Mouse (Mus musculus): ENCODE measurements around the gene Ssx9. TPM values are rescaled to one million over a fixed set of nuclear protein-coding genes. Genes with fewer than 3 reads are reported as not detected.
"Not testable (repeated sequence)": the region's sequence is repeated elsewhere in the genome, so short reads cannot be mapped to it uniquely, and the experiment has no call there.

Gene Ssx9
- not detected in 2 replicates for polyA plus RNA-seq (2014; fragmentation: Nextera tagmentation; extraction: Ambion mirVana)

DNA sequence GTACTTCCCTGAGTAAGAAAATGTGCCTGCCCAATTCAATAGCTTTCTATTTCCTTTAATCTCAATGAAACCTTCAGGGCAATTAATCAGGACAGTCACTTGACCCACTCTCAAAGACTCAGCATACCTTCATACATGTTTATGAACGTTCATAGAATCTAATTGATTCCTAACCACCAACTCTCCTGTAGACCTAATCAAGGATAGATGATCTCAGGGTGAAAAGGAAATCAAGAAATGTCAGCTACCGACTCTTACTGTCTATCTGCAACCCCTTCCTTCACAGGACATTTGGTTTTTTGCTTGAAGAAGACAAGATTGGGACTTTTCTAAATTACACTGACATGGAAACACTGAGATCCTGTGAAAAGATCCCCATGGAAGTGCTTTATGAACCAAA lies at the start of gene Ssx9:
Ssx9 (plus strand) TSS at position 301 of the 400 bp plus-strand sequence.
- ATAC-seq (replicated peaks; ENCODE audit: low FRiP score, low TSS enrichment, low read depth); H3K9me3 ChIP-seq (ENCODE audit: control insufficient read depth, low read length); H3K27ac ChIP-seq (ENCODE audit: low read depth); H3K4me1 ChIP-seq (replicated peaks; ENCODE audit: control insufficient read depth, insufficient read depth, low read length); H3K27me3 ChIP-seq (replicated peaks; ENCODE audit: control insufficient read depth, insufficient read depth, low read length); H3K9ac ChIP-seq (ENCODE audit: low read length); H3K36me3 ChIP-seq (ENCODE audit: control insufficient read depth, insufficient read depth, low read length); H3K4me3 ChIP-seq (ENCODE audit: low read depth, low read length); H3K4me2 ChIP-seq (ENCODE audit: low read length); DNase-seq (ENCODE audit: low spot score): not testable (repeated sequence)
- WGBS, result 60% methylated on average over 2 of the region's 2 CpGs

DNA sequence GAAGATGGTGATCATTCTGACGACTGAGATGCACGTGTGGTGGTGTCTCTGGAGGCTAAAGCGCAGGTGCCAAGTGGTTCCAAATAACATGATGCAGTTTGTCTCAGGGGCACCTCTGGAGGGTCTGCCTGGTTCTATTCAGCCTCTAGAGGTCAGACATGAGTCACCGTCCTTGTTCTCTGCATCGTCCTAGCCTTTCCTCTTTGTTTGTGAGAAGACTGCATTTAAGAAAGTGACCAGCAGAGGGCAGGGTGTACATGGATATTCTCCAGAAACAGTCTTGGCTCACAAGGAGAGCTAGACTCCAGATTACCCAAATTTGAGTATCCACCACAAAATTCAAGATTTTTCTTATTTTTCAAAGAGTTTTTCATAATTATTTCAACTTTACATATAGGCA lies 15.3 kb upstream of the Ssx9 start:
- H3K36me3 ChIP-seq (ENCODE audit: control insufficient read depth, insufficient read depth, low read length), result no peaks in the 10 kb centered on the region
- no peaks in the 10 kb centered on the region for H3K9me3 ChIP-seq (ENCODE audit: control insufficient read depth, low read length)
- no peak overlapping the region for H3K4me2 ChIP-seq (ENCODE audit: low read length)
- H3K9ac ChIP-seq (ENCODE audit: low read length), result no peak overlapping the region
- ATAC-seq (replicated peaks; ENCODE audit: low FRiP score, low TSS enrichment, low read depth), result no peak
- no peak overlapping the region for H3K4me3 ChIP-seq (ENCODE audit: low read depth, low read length)
- WGBS, result 41% methylated on average over 5 of the region's 5 CpGs
- no peaks in the 10 kb centered on the region for H3K27me3 ChIP-seq (replicated peaks; ENCODE audit: control insufficient read depth, insufficient read depth, low read length)
- DNase-seq (ENCODE audit: low spot score), result peak; percentile 51
- no peaks in the 10 kb centered on the region for H3K4me1 ChIP-seq (replicated peaks; ENCODE audit: control insufficient read depth, insufficient read depth, low read length)
- H3K27ac ChIP-seq (ENCODE audit: low read depth), result no peak overlapping the region

DNA sequence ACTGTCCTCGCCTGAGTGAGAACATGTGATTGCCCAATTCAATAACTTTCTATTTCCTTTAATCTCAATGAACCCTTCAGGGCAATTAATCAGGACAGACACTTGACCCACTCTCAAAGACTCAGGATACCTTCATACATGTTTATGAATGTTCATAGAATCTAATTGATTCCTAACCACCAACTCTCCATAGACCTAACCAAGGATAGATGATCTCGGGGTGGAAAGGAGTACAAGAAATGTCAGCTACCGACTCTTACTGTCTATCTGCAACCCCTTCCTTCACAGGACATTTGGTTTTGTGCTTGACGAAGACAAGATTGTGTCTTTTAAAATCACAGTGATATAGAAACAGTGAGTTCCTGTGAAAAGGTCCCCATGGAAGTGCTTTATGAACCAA lies 55.2 kb downstream of the Ssx9 start, which contains the start of gene Ssxb5:
Ssxb5 (plus strand) TSS at position 301 of the 400 bp plus-strand sequence.
- not testable (repeated sequence) for ATAC-seq (replicated peaks; ENCODE audit: low FRiP score, low TSS enrichment, low read depth); H3K36me3 ChIP-seq (ENCODE audit: control insufficient read depth, insufficient read depth, low read length); H3K27ac ChIP-seq (ENCODE audit: low read depth); H3K9ac ChIP-seq (ENCODE audit: low read length); H3K4me1 ChIP-seq (replicated peaks; ENCODE audit: control insufficient read depth, insufficient read depth, low read length); DNase-seq (ENCODE audit: low spot score); H3K27me3 ChIP-seq (replicated peaks; ENCODE audit: control insufficient read depth, insufficient read depth, low read length); H3K4me3 ChIP-seq (ENCODE audit: low read depth, low read length); H3K9me3 ChIP-seq (ENCODE audit: control insufficient read depth, low read length); H3K4me2 ChIP-seq (ENCODE audit: low read length)
- 70% methylated on average over 4 of the region's 4 CpGs for WGBS

Other genes starting within 250 kb of the Ssx9 start
- gene Gm14459, start 223.5 kb upstream of the Ssx9 start, polyA plus RNA-seq (2014; fragmentation: Nextera tagmentation; extraction: Ambion mirVana), result not detected in 2 replicates
- gene Ssxb6, start 200.2 kb upstream of the Ssx9 start, polyA plus RNA-seq (2014; fragmentation: Nextera tagmentation; extraction: Ambion mirVana), result not detected in 2 replicates
- not detected in 2 replicates for gene Ssxb3, start 156.6 kb upstream of the Ssx9 start, polyA plus RNA-seq (2014; fragmentation: Nextera tagmentation; extraction: Ambion mirVana)
- gene Ssxb8, start 57.6 kb upstream of the Ssx9 start, polyA plus RNA-seq (2014; fragmentation: Nextera tagmentation; extraction: Ambion mirVana), result not detected in 2 replicates
- not detected in 2 replicates for gene Ssxb5, start 55.3 kb downstream of the Ssx9 start, polyA plus RNA-seq (2014; fragmentation: Nextera tagmentation; extraction: Ambion mirVana)
- not detected in 2 replicates for gene Gm6592, start 95.6 kb downstream of the Ssx9 start, polyA plus RNA-seq (2014; fragmentation: Nextera tagmentation; extraction: Ambion mirVana)
- not detected in 2 replicates for gene Gm5751, start 125.8 kb downstream of the Ssx9 start, polyA plus RNA-seq (2014; fragmentation: Nextera tagmentation; extraction: Ambion mirVana)
- 3.8 and 4.1 TPM in 2 replicates for gene B630019K06Rik, start 143.9 kb downstream of the Ssx9 start, polyA plus RNA-seq (2014; fragmentation: Nextera tagmentation; extraction: Ambion mirVana)
- gene Fthl17b, start 214.5 kb downstream of the Ssx9 start, polyA plus RNA-seq (2014; fragmentation: Nextera tagmentation; extraction: Ambion mirVana), result not detected in 2 replicates
- not detected in 2 replicates for gene Fthl17c, start 228.1 kb downstream of the Ssx9 start, polyA plus RNA-seq (2014; fragmentation: Nextera tagmentation; extraction: Ambion mirVana)
- gene Fthl17d, start 238.3 kb downstream of the Ssx9 start, polyA plus RNA-seq (2014; fragmentation: Nextera tagmentation; extraction: Ambion mirVana), result not detected in 2 replicates

Data from intestine, embryonic 14.5 days (tissue).